Mouse (Mus musculus): ENCODE results near the gene Sirt4. TPM values are rescaled to one million over a fixed set of nuclear protein-coding genes. Genes with fewer than 3 reads are reported as not detected.
"Not testable (repeated sequence)": the region's sequence is repeated elsewhere in the genome, so short reads cannot be mapped to it uniquely, and the experiment has no call there.

Sirt4 gene
- polyA plus RNA-seq, 1 experiment from 2014 or later = 14.5 TPM

GRCm38 (mm10) chr5:115444130-115444529 is 40.4 kb downstream of the Sirt4 start:
- peaks cover 28% of the 10 kb centered on the region for H3K4me1 ChIP-seq
- H3K36me3 ChIP-seq (replicated peaks) = peaks cover 99% of the 10 kb centered on the region
- no peaks in the 10 kb centered on the region for H3K9me3 ChIP-seq
- no peak overlapping the region for H3K4me3 ChIP-seq
- no peak for DNase-seq (ENCODE audit: low spot score)
- WGBS = 92% methylated on average over 11 of the region's 11 CpGs
- no peak overlapping the region; the same call in 1 of the 2 replicates for H3K27ac ChIP-seq (replicated peaks)
- no peaks in the 10 kb centered on the region for H3K27me3 ChIP-seq (replicated peaks; ENCODE audit: low read depth, poor library complexity, severe bottlenecking)

- H3K27ac ChIP-seq (replicated peaks); H3K4me3 ChIP-seq; DNase-seq (ENCODE audit: low spot score); H3K9me3 ChIP-seq; H3K27me3 ChIP-seq (replicated peaks; ENCODE audit: low read depth, poor library complexity, severe bottlenecking): not testable (repeated sequence)
- peaks cover 43% of the 10 kb centered on the region for H3K4me1 ChIP-seq
- H3K36me3 ChIP-seq (replicated peaks) = peaks cover 99% of the 10 kb centered on the region
- 74% methylated on average over 5 of the region's 5 CpGs for WGBS
Measured at GRCm38 (mm10) chr5:115442663-115443062, 41.9 kb downstream of the Sirt4 start.

GRCm38 (mm10) chr5:115441205-115441849 is 43.2 kb downstream of the Sirt4 start:
- peaks cover 56% of the 10 kb centered on the region for H3K4me1 ChIP-seq
- no peaks in the 10 kb centered on the region for H3K27me3 ChIP-seq (replicated peaks; ENCODE audit: low read depth, poor library complexity, severe bottlenecking)
- DNase-seq (ENCODE audit: low spot score) = peak; percentile 86
- 35% methylated on average over 14 of the region's 14 CpGs for WGBS
- no peaks in the 10 kb centered on the region for H3K9me3 ChIP-seq
- H3K4me3 ChIP-seq = peak overlapping the region; percentile 27; the same call in 1 of the 2 replicates
- H3K36me3 ChIP-seq (replicated peaks) = peaks cover 99% of the 10 kb centered on the region
- peak overlapping the region; percentile 68 for H3K27ac ChIP-seq (replicated peaks)

GRCm38 (mm10) chr5:115438667-115439066 is 45.9 kb downstream of the Sirt4 start:
- DNase-seq (ENCODE audit: low spot score) = peak; percentile 62
- 13% methylated on average over 7 of the region's 7 CpGs for WGBS
- H3K27ac ChIP-seq (replicated peaks) = peak overlapping the region; percentile 100
- peaks cover 98% of the 10 kb centered on the region for H3K36me3 ChIP-seq (replicated peaks)
- no peaks in the 10 kb centered on the region for H3K9me3 ChIP-seq
- peak overlapping the region; percentile 97 for H3K4me3 ChIP-seq
- no peaks in the 10 kb centered on the region for H3K27me3 ChIP-seq (replicated peaks; ENCODE audit: low read depth, poor library complexity, severe bottlenecking)
- peaks cover 77% of the 10 kb centered on the region for H3K4me1 ChIP-seq

- Histone ChIP-seq H3K36me3 (replicated peaks) (peaks cover 98% of the 10 kb centered on the region), H3K4me3 (peak overlapping the region; percentile 97)
Measured at GRCm38 (mm10) chr5:115437945-115438315, 46.6 kb downstream of the Sirt4 start.

GRCm38 (mm10) chr5:115437242-115437944 is 47.1 kb downstream of the Sirt4 start:
- no peaks in the 10 kb centered on the region for H3K27me3 ChIP-seq (replicated peaks; ENCODE audit: low read depth, poor library complexity, severe bottlenecking)
- peaks cover 90% of the 10 kb centered on the region for H3K4me1 ChIP-seq
- no peak for DNase-seq (ENCODE audit: low spot score)
- H3K4me3 ChIP-seq = peak overlapping the region; percentile 97
- no peaks in the 10 kb centered on the region for H3K9me3 ChIP-seq
- WGBS = 29% methylated on average over 7 of the region's 7 CpGs
- H3K27ac ChIP-seq (replicated peaks) = peak overlapping the region; percentile 100
- peaks cover 98% of the 10 kb centered on the region for H3K36me3 ChIP-seq (replicated peaks)

More at GRCm38 (mm10) chr5:115437945-115438315, 46.6 kb downstream of the Sirt4 start:
- H3K9me3 ChIP-seq = no peaks in the 10 kb centered on the region
- no peaks in the 10 kb centered on the region for H3K27me3 ChIP-seq (replicated peaks; ENCODE audit: low read depth, poor library complexity, severe bottlenecking)
- H3K4me1 ChIP-seq = peaks cover 84% of the 10 kb centered on the region
- DNase-seq (ENCODE audit: low spot score) = peak; percentile 88
- peak overlapping the region; percentile 100 for H3K27ac ChIP-seq (replicated peaks)
- 0% methylated on average over 2 of the region's 2 CpGs for WGBS

- Histone ChIP-seq H3K9me3 (no peaks in the 10 kb centered on the region), H3K4me1 (peaks cover 98% of the 10 kb centered on the region), H3K36me3 (replicated peaks) (peaks cover 98% of the 10 kb centered on the region), H3K27ac (replicated peaks) (peak overlapping the region; percentile 100), H3K27me3 (replicated peaks; ENCODE audit: low read depth, poor library complexity, severe bottlenecking) (no peaks in the 10 kb centered on the region), H3K4me3 (peak overlapping the region; percentile 97)
- WGBS = under 1% methylated on average over 43 of the region's 43 CpGs
- DNase-seq (ENCODE audit: low spot score) = peak; percentile 96
Measured at GRCm38 (mm10) chr5:115436421-115437124, 48.0 kb downstream of the Sirt4 start.

- no peaks in the 10 kb centered on the region for H3K9me3 ChIP-seq
- H3K27me3 ChIP-seq (replicated peaks; ENCODE audit: low read depth, poor library complexity, severe bottlenecking) = no peaks in the 10 kb centered on the region
- WGBS = 10% methylated on average over 8 of the region's 8 CpGs
- H3K4me1 ChIP-seq = peaks cover 100% of the 10 kb centered on the region
- DNase-seq (ENCODE audit: low spot score) = peak; percentile 37
- H3K36me3 ChIP-seq (replicated peaks) = peaks cover 93% of the 10 kb centered on the region
- H3K27ac ChIP-seq (replicated peaks) = peak overlapping the region; percentile 100
- H3K4me3 ChIP-seq = peak overlapping the region; percentile 97
Measured at GRCm38 (mm10) chr5:115435755-115436379, 48.7 kb downstream of the Sirt4 start.

- Histone ChIP-seq H3K27ac (replicated peaks) (peak overlapping the region; percentile 100), H3K27me3 (replicated peaks; ENCODE audit: low read depth, poor library complexity, severe bottlenecking) (no peaks in the 10 kb centered on the region), H3K36me3 (replicated peaks) (peaks cover 92% of the 10 kb centered on the region), H3K4me3 (peak overlapping the region; percentile 97), H3K4me1 (peaks cover 92% of the 10 kb centered on the region), H3K9me3 (no peaks in the 10 kb centered on the region)
- 22% methylated on average over 15 of the region's 15 CpGs for WGBS
- DNase-seq (ENCODE audit: low spot score) = peak; percentile 74
Measured at GRCm38 (mm10) chr5:115434853-115435754, 49.4 kb downstream of the Sirt4 start.

GRCm38 (mm10) chr5:115434280-115434852 is 50.2 kb downstream of the Sirt4 start:
- peak; percentile 36 for DNase-seq (ENCODE audit: low spot score)

GRCm38 (mm10) chr5:115433191-115433590 is 51.3 kb downstream of the Sirt4 start:
- peaks cover 10% of the 10 kb centered on the region for H3K27me3 ChIP-seq (replicated peaks; ENCODE audit: low read depth, poor library complexity, severe bottlenecking)
- peak; percentile 13 for DNase-seq (ENCODE audit: low spot score)
- no peaks in the 10 kb centered on the region for H3K9me3 ChIP-seq
- peaks cover 73% of the 10 kb centered on the region for H3K36me3 ChIP-seq (replicated peaks)
- H3K4me3 ChIP-seq = peak overlapping the region; percentile 97
- 78% methylated on average over 8 of the region's 8 CpGs for WGBS
- peak overlapping the region; percentile 100 for H3K27ac ChIP-seq (replicated peaks)
- H3K4me1 ChIP-seq = peaks cover 83% of the 10 kb centered on the region

More at GRCm38 (mm10) chr5:115434280-115434852, 50.2 kb downstream of the Sirt4 start:
- peak overlapping the region; percentile 100 for H3K27ac ChIP-seq (replicated peaks)
- H3K36me3 ChIP-seq (replicated peaks) = peaks cover 85% of the 10 kb centered on the region
- 38% methylated on average over 11 of the region's 11 CpGs for WGBS
- no peaks in the 10 kb centered on the region for H3K9me3 ChIP-seq
- peak overlapping the region; percentile 97 for H3K4me3 ChIP-seq
- H3K27me3 ChIP-seq (replicated peaks; ENCODE audit: low read depth, poor library complexity, severe bottlenecking) = no peaks in the 10 kb centered on the region
- peaks cover 85% of the 10 kb centered on the region for H3K4me1 ChIP-seq
